Mouse (Mus musculus) liver, adult 2 months (tissue): Measurements from ENCODE around the gene Rce1.

ENCODE experiments used
- CTCF ChIP-seq: fragments of 200-500 bp; IDR thresholded peaks from 2 replicates; pipeline ENCODE4 v1.5.1; 2011; ENCODE audit warnings: low read depth, low read length, control low read depth
- POLR2A ChIP-seq: fragments of 200-500 bp; IDR thresholded peaks from 2 replicates; pipeline ENCODE4 v1.6.1; 2011; ENCODE audit warnings: low read length, control low read depth; ENCODE audit not compliant: insufficient read depth; ENCODE audit errors: extremely low read depth

- TF ChIP-seq POLR2A (no peak), CTCF (no peak)
Measured at GRCm38 (mm10) chr19:4578799-4579198, 46.6 kb downstream of the Rce1 start.
